ENCODE assay signal across 10 mouse cellular contexts in genomic region chr3:78691499-78691898, GRCm38 (mm10).
A peak's percentile ranks its signal among the peaks of the same experiment; 100 is the strongest.
DNase-seq lines count a peak whose midpoint lies in the region; ATAC-seq lines count a peak whose summit lies in the region.
"Had no signal": no experiment of that assay in that cellular context is flagged by ENCODE, and none has a peak within 500 bp of the region (broad histone marks: within the 10 kb centered on the region; RNA-seq: fewer than 3 reads in every experiment).

No protein-coding gene starts in this region.

- H3K4me1 ChIP-seq in hindbrain, embryonic 16.5 days (ENCODE audit: control insufficient read depth, insufficient read depth, low read depth, low read length): no peaks in the 10 kb centered on the region

- H3K27me3 ChIP-seq in hindbrain, embryonic 16.5 days (replicated peaks; ENCODE audit: control insufficient read depth, insufficient read depth, low read length): no peaks in the 10 kb centered on the region
- H3K27me3 ChIP-seq: lung, embryonic 15.5 days had no signal

- no peak overlapping the region; the same call in 1 of the 2 replicates for H3K27ac ChIP-seq in hindbrain, embryonic 16.5 days (ENCODE audit: low read depth, low read length)
- H3K27ac ChIP-seq: lung, embryonic 15.5 days had no signal

- WGBS in hindbrain, embryonic 16.5 days: 21% methylated on average over 3 of the region's 3 CpGs

- no peak overlapping the region for H3K9ac ChIP-seq in hindbrain, embryonic 16.5 days (ENCODE audit: low read depth, low read length)
- H3K9ac ChIP-seq: lung, embryonic 15.5 days had no signal

- H3K36me3 ChIP-seq in hindbrain, embryonic 16.5 days (ENCODE audit: control insufficient read depth, insufficient read depth, low read length): no peaks in the 10 kb centered on the region
- H3K36me3 ChIP-seq: lung, embryonic 15.5 days had no signal

- no peak overlapping the region for H3K4me2 ChIP-seq in hindbrain, embryonic 16.5 days (ENCODE audit: low read length)
- H3K4me2 ChIP-seq: lung, embryonic 15.5 days had no signal

- ATAC-seq in hindbrain, embryonic 16.5 days: peak; percentile 76
- ATAC-seq: inflammation-experienced regulatory T-cells, adult 6 months had no signal

- H3K9me3 ChIP-seq in hindbrain, embryonic 16.5 days (ENCODE audit: control insufficient read depth, low read length): no peaks in the 10 kb centered on the region
- H3K9me3 ChIP-seq: lung, embryonic 15.5 days had no signal

- no peak overlapping the region for H3K4me3 ChIP-seq in hindbrain, embryonic 16.5 days (ENCODE audit: low read length)
- H3K4me3 ChIP-seq: lung, embryonic 15.5 days had no signal

- DNase-seq in adrenal gland, postnatal 10 days: peak; percentile 17
- no peak for DNase-seq in adrenal gland, postnatal 36 days
- DNase-seq in kidney, postnatal 14 days: peak; percentile 5
- no peak for DNase-seq in kidney, postnatal 25 days
- peak; percentile 54 for DNase-seq in MN1 (ENCODE audit: low spot score)
- DNase-seq in urinary bladder, postnatal 25 days (ENCODE audit: low spot score): no peak
- no peak for DNase-seq in ovary, postnatal 14 days (ENCODE audit: low spot score)

Comparison
In these comparisons a context has a peak if more than half of its experiments do, and no peak if none do; other contexts are left out.
1. DNase-seq: peak in adrenal gland, postnatal 10 days (single experiment), kidney, postnatal 14 days (single experiment) and MN1 (single experiment); none in adrenal gland, postnatal 36 days (0 of 2), kidney, postnatal 25 days (0 of 2), urinary bladder, postnatal 25 days (single experiment) and ovary, postnatal 14 days (single experiment).